Mouse (Mus musculus): ENCODE measurements around the gene AW549877. TPM values are rescaled to one million over a fixed set of nuclear protein-coding genes. Genes with fewer than 3 reads are reported as not detected.

The AW549877 gene
- polyA plus RNA-seq, 1 experiment from 2014 or later: 20.7 TPM

- Histone ChIP-seq H3K4me2 (0 out of 2 replicates have a peak overlapping the region, but pooled peaks have one; percentile 80), H3K9ac (no peak overlapping the region), H3K27me3 (no peaks in the 10 kb centered on the region), H3K36me3 (no peaks in the 10 kb centered on the region), H3K27ac (peak overlapping the region; percentile 99), H3K9me3 (replicated peaks) (no peaks in the 10 kb centered on the region), H3K4me3 (no peak overlapping the region), H3K4me1 (replicated peaks) (peaks cover 21% of the 10 kb centered on the region)
- 76% methylated on average over 13 of the region's 13 CpGs for WGBS
- ATAC-seq (replicated peaks; ENCODE audit: insufficient number of reproducible peaks, insufficient read depth, low FRiP score, low read depth): no peak
These were observed 29.4 kb upstream of the AW549877 start for GRCm38 (mm10) chr15:4024726-4025507.

- no peak for ATAC-seq (replicated peaks; ENCODE audit: insufficient number of reproducible peaks, insufficient read depth, low FRiP score, low read depth)
- H3K27ac ChIP-seq: no peak overlapping the region
- H3K4me3 ChIP-seq: no peak overlapping the region
- no peak overlapping the region for H3K9ac ChIP-seq
- H3K9me3 ChIP-seq (replicated peaks): no peaks in the 10 kb centered on the region
- peaks cover 21% of the 10 kb centered on the region for H3K4me1 ChIP-seq (replicated peaks)
- H3K4me2 ChIP-seq: no peak overlapping the region
- H3K36me3 ChIP-seq: no peaks in the 10 kb centered on the region
- 77% methylated on average over 2 of the region's 2 CpGs for WGBS
- H3K27me3 ChIP-seq: no peaks in the 10 kb centered on the region
These were observed 28.2 kb upstream of the AW549877 start for GRCm38 (mm10) chr15:4023747-4024146.

- no peak overlapping the region for H3K4me2 ChIP-seq
- no peaks in the 10 kb centered on the region for H3K9me3 ChIP-seq (replicated peaks)
- H3K9ac ChIP-seq: no peak overlapping the region
- WGBS: 21% methylated on average over 4 of the region's 4 CpGs
- ATAC-seq (replicated peaks; ENCODE audit: insufficient number of reproducible peaks, insufficient read depth, low FRiP score, low read depth): no peak
- H3K27ac ChIP-seq: 0 out of 2 replicates have a peak overlapping the region, but pooled peaks have one; percentile 37
- H3K4me1 ChIP-seq (replicated peaks): peaks cover 6% of the 10 kb centered on the region; the same call in 1 of the 2 replicates
- no peak overlapping the region for H3K4me3 ChIP-seq
- H3K36me3 ChIP-seq: no peaks in the 10 kb centered on the region
- H3K27me3 ChIP-seq: no peaks in the 10 kb centered on the region
These were observed 25.2 kb upstream of the AW549877 start for GRCm38 (mm10) chr15:4020711-4021110.

- Histone ChIP-seq H3K27ac (no peak overlapping the region), H3K4me1 (replicated peaks) (no peaks in the 10 kb centered on the region), H3K9ac (no peak overlapping the region), H3K36me3 (no peaks in the 10 kb centered on the region), H3K4me3 (no peak overlapping the region), H3K9me3 (replicated peaks) (no peaks in the 10 kb centered on the region), H3K27me3 (no peaks in the 10 kb centered on the region), H3K4me2 (no peak overlapping the region)
- ATAC-seq (replicated peaks; ENCODE audit: insufficient number of reproducible peaks, insufficient read depth, low FRiP score, low read depth): no peak
- 55% methylated on average over 2 of the region's 2 CpGs for WGBS
These were observed 18.3 kb upstream of the AW549877 start for GRCm38 (mm10) chr15:4013873-4014272.

GRCm38 (mm10) chr15:4000536-4000935 lies 5.0 kb upstream of the AW549877 start:
- peaks cover 3% of the 10 kb centered on the region for H3K4me1 ChIP-seq (replicated peaks)

GRCm38 (mm10) chr15:3999144-3999543 lies 3.6 kb upstream of the AW549877 start:
- no peaks in the 10 kb centered on the region for H3K36me3 ChIP-seq
- no peak for ATAC-seq (replicated peaks; ENCODE audit: insufficient number of reproducible peaks, insufficient read depth, low FRiP score, low read depth)
- H3K27ac ChIP-seq: no peak overlapping the region
- WGBS: 66% methylated on average over 2 of the region's 2 CpGs
- no peak overlapping the region for H3K9ac ChIP-seq
- H3K4me3 ChIP-seq: no peak overlapping the region
- H3K4me1 ChIP-seq (replicated peaks): peaks cover 7% of the 10 kb centered on the region
- H3K9me3 ChIP-seq (replicated peaks): no peaks in the 10 kb centered on the region
- H3K4me2 ChIP-seq: no peak overlapping the region
- H3K27me3 ChIP-seq: no peaks in the 10 kb centered on the region

More at GRCm38 (mm10) chr15:4000536-4000935, 5.0 kb upstream of the AW549877 start:
- Histone ChIP-seq H3K4me2 (no peak overlapping the region), H3K27me3 (no peaks in the 10 kb centered on the region), H3K4me3 (no peak overlapping the region), H3K9ac (no peak overlapping the region), H3K36me3 (no peaks in the 10 kb centered on the region), H3K9me3 (replicated peaks) (0 out of 2 replicates have a peak, but pooled peaks cover 4% of the 10 kb centered on the region), H3K27ac (no peak overlapping the region)
- 69% methylated on average over 2 of the region's 2 CpGs for WGBS
- ATAC-seq (replicated peaks; ENCODE audit: insufficient number of reproducible peaks, insufficient read depth, low FRiP score, low read depth): no peak

- WGBS: 18% methylated on average over 14 of the region's 14 CpGs
- Histone ChIP-seq H3K4me1 (replicated peaks) (peaks cover 12% of the 10 kb centered on the region), H3K36me3 (peaks cover 8% of the 10 kb centered on the region), H3K4me3 (peak overlapping the region; percentile 71), H3K27me3 (no peaks in the 10 kb centered on the region), H3K27ac (peak overlapping the region; percentile 96), H3K9me3 (replicated peaks) (no peaks in the 10 kb centered on the region), H3K4me2 (peak overlapping the region; percentile 76), H3K9ac (peak overlapping the region; percentile 54)
- no peak for ATAC-seq (replicated peaks; ENCODE audit: insufficient number of reproducible peaks, insufficient read depth, low FRiP score, low read depth)
These were observed 895 bp upstream of the AW549877 start for GRCm38 (mm10) chr15:3996267-3997010.

- peak overlapping the region; percentile 71 for H3K4me3 ChIP-seq
- ATAC-seq (replicated peaks; ENCODE audit: insufficient number of reproducible peaks, insufficient read depth, low FRiP score, low read depth): no peak
- WGBS: 19% methylated on average over 14 of the region's 14 CpGs
- peaks cover 12% of the 10 kb centered on the region for H3K4me1 ChIP-seq (replicated peaks)
- no peaks in the 10 kb centered on the region for H3K9me3 ChIP-seq (replicated peaks)
- peak overlapping the region; percentile 73 for H3K9ac ChIP-seq
- peaks cover 19% of the 10 kb centered on the region for H3K36me3 ChIP-seq
- peak overlapping the region; percentile 58 for H3K4me2 ChIP-seq
- no peaks in the 10 kb centered on the region for H3K27me3 ChIP-seq
- peak overlapping the region; percentile 96 for H3K27ac ChIP-seq
These were observed 594 bp downstream of the AW549877 start for GRCm38 (mm10) chr15:3994852-3995447.

GRCm38 (mm10) chr15:3987981-3988380 lies 7.6 kb downstream of the AW549877 start:
- Histone ChIP-seq H3K36me3 (peaks cover 69% of the 10 kb centered on the region), H3K9ac (no peak overlapping the region), H3K9me3 (replicated peaks) (no peaks in the 10 kb centered on the region), H3K4me3 (no peak overlapping the region), H3K27ac (no peak overlapping the region), H3K4me2 (no peak overlapping the region), H3K4me1 (replicated peaks) (no peaks in the 10 kb centered on the region), H3K27me3 (no peaks in the 10 kb centered on the region)
- WGBS: 67% methylated on average over 2 of the region's 2 CpGs
- ATAC-seq (replicated peaks; ENCODE audit: insufficient number of reproducible peaks, insufficient read depth, low FRiP score, low read depth): no peak

- no peaks in the 10 kb centered on the region for H3K27me3 ChIP-seq
- no peak overlapping the region for H3K27ac ChIP-seq
- WGBS: 80% methylated on average over 2 of the region's 2 CpGs
- H3K36me3 ChIP-seq: peaks cover 50% of the 10 kb centered on the region
- H3K4me3 ChIP-seq: no peak overlapping the region
- no peak overlapping the region for H3K4me2 ChIP-seq
- H3K4me1 ChIP-seq (replicated peaks): peaks cover 3% of the 10 kb centered on the region; the same call in 1 of the 2 replicates
- ATAC-seq (replicated peaks; ENCODE audit: insufficient number of reproducible peaks, insufficient read depth, low FRiP score, low read depth): no peak
- H3K9ac ChIP-seq: no peak overlapping the region
- H3K9me3 ChIP-seq (replicated peaks): no peaks in the 10 kb centered on the region
These were observed 10.7 kb downstream of the AW549877 start for GRCm38 (mm10) chr15:3984876-3985275.

- ATAC-seq (replicated peaks; ENCODE audit: insufficient number of reproducible peaks, insufficient read depth, low FRiP score, low read depth): no peak
- H3K36me3 ChIP-seq: peaks cover 35% of the 10 kb centered on the region
These were observed 12.8 kb downstream of the AW549877 start for GRCm38 (mm10) chr15:3982732-3983131.

More at GRCm38 (mm10) chr15:3982732-3983131, 12.8 kb downstream of the AW549877 start:
- H3K9me3 ChIP-seq (replicated peaks): no peaks in the 10 kb centered on the region
- H3K4me3 ChIP-seq: no peak overlapping the region
- H3K27ac ChIP-seq: no peak overlapping the region
- H3K4me2 ChIP-seq: no peak overlapping the region
- no peak overlapping the region for H3K9ac ChIP-seq
- WGBS: 87% methylated on average over 5 of the region's 5 CpGs
- no peaks in the 10 kb centered on the region for H3K27me3 ChIP-seq
- peaks cover 4% of the 10 kb centered on the region; the same call in 1 of the 2 replicates for H3K4me1 ChIP-seq (replicated peaks)

Measured in heart, embryonic 15.5 days (tissue).